Mouse (Mus musculus) spleen, adult 2 months (tissue): ENCODE measurements around the gene Pum1. TPM values are rescaled to one million over a fixed set of nuclear protein-coding genes. Genes with fewer than 3 reads are reported as not detected.

Source experiments
- DNase-seq, 2 experiments: peaks; one replicate each; pipeline versions ENCODE4 v3.0.0 to v3.0.0-alpha.2; 2012 to 2021; ENCODE audit warnings: low spot score in 2 of 2, low read depth in 1 of 2
- H3K27ac ChIP-seq: fragments of 200-500 bp; 2 replicates; pipeline ENCODE4 v1.5.1; 2012; ENCODE audit warnings: low read length, inconsistent platforms; ENCODE audit not compliant: insufficient read depth
- H3K27me3 ChIP-seq: fragments of 200-500 bp; 2 replicates; pipeline ENCODE4 v1.6.1; 2012; ENCODE audit warnings: mild to moderate bottlenecking, moderate library complexity, low read length, inconsistent platforms; ENCODE audit not compliant: control insufficient read depth, insufficient read depth
- H3K36me3 ChIP-seq: fragments of 200-500 bp; 2 replicates; pipeline ENCODE4 v1.6.1; 2012; ENCODE audit warnings: mild to moderate bottlenecking, low read length, inconsistent platforms; ENCODE audit not compliant: control insufficient read depth, insufficient read depth
- H3K4me1 ChIP-seq: fragments of 200-500 bp; 2 replicates; pipeline ENCODE4 v1.6.1; 2011; ENCODE audit warnings: inconsistent platforms; ENCODE audit not compliant: control insufficient read depth, insufficient read depth, insufficient read length
- H3K4me3 ChIP-seq: fragments of 200-500 bp; 2 replicates; pipeline ENCODE4 v1.5.1; 2011; ENCODE audit warnings: mild to moderate bottlenecking, inconsistent platforms; ENCODE audit not compliant: insufficient read depth, insufficient read length; ENCODE audit errors: extremely low read depth
- CTCF ChIP-seq: fragments of 200-500 bp; IDR thresholded peaks from 2 replicates; pipeline ENCODE4 v1.5.1; 2011; ENCODE audit warnings: mild to moderate bottlenecking, inconsistent platforms; ENCODE audit not compliant: insufficient read depth, insufficient read length, insufficient replicate concordance; ENCODE audit errors: extremely low read depth
- POLR2A ChIP-seq: fragments of 200-500 bp; IDR thresholded peaks from 2 replicates; pipeline ENCODE4 v1.6.1; 2011; ENCODE audit warnings: low read depth, low read length, inconsistent platforms
- WGBS: fragments of 180-500 bp; shearing (Covaris S2); methylation state at CpG from one replicate; pipeline ENCODE4 v1.1.7; 2018; 5-methylcytosine and 5-hydroxymethylcytosine counted together
- polyA plus RNA-seq: library from polyadenylated mRNA; depleted of rRNA; stranded (reverse); fragments of >200 nt; gene quantifications from 2 replicates; pipeline ENCODE4 v1.2.3, GENCODE M21; 2012

Pum1 gene
- polyA plus RNA-seq, 1 experiment, result 34.9 TPM

GRCm38 (mm10) chr4:130810845-130811244 is 147.7 kb downstream of the Pum1 start:
- H3K4me3 ChIP-seq, result no peak overlapping the region
- TF ChIP-seq POLR2A (no peak), CTCF (no peak)
- H3K4me1 ChIP-seq, result no peaks in the 10 kb centered on the region
- WGBS, result 94% methylated on average over 3 of the region's 3 CpGs
- H3K27me3 ChIP-seq, result no peaks in the 10 kb centered on the region
- no peak for DNase-seq
- H3K27ac ChIP-seq, result no peak overlapping the region
- no peaks in the 10 kb centered on the region for H3K36me3 ChIP-seq

GRCm38 (mm10) chr4:130811385-130811784 is 148.3 kb downstream of the Pum1 start:
- Histone ChIP-seq H3K4me3 (no peak overlapping the region), H3K36me3 (no peaks in the 10 kb centered on the region), H3K4me1 (no peaks in the 10 kb centered on the region), H3K27me3 (no peaks in the 10 kb centered on the region), H3K27ac (no peak overlapping the region)
- DNase-seq, result no peak
- TF ChIP-seq CTCF (no peak), POLR2A (no peak)
- 88% methylated on average over 7 of the region's 7 CpGs for WGBS

GRCm38 (mm10) chr4:130813958-130814357 is 150.8 kb downstream of the Pum1 start:
- TF ChIP-seq CTCF (no peak), POLR2A (no peak)
- H3K4me1 ChIP-seq, result no peaks in the 10 kb centered on the region
- H3K36me3 ChIP-seq, result no peaks in the 10 kb centered on the region
- H3K27ac ChIP-seq, result no peak overlapping the region
- WGBS, result 64% methylated on average over 2 of the region's 2 CpGs
- no peaks in the 10 kb centered on the region for H3K27me3 ChIP-seq
- DNase-seq, result no peak
- H3K4me3 ChIP-seq, result no peak overlapping the region

GRCm38 (mm10) chr4:130814742-130815330 is 151.7 kb downstream of the Pum1 start:
- Histone ChIP-seq H3K27me3 (no peaks in the 10 kb centered on the region), H3K27ac (no peak overlapping the region), H3K4me1 (no peaks in the 10 kb centered on the region), H3K36me3 (no peaks in the 10 kb centered on the region), H3K4me3 (no peak overlapping the region)
- 82% methylated on average over 8 of the region's 8 CpGs for WGBS
- TF ChIP-seq POLR2A, result no peak
- no peak for TF ChIP-seq CTCF
- no peak for DNase-seq

- 74% methylated on average over 8 of the region's 8 CpGs for WGBS
- no peaks in the 10 kb centered on the region for H3K36me3 ChIP-seq
Measured at GRCm38 (mm10) chr4:130815860-130816259, 152.7 kb downstream of the Pum1 start.

GRCm38 (mm10) chr4:130819806-130820205 is 156.7 kb downstream of the Pum1 start:
- no peak for TF ChIP-seq POLR2A
- TF ChIP-seq CTCF, result no peak
- Histone ChIP-seq H3K27ac (no peak overlapping the region), H3K36me3 (no peaks in the 10 kb centered on the region), H3K4me3 (no peak overlapping the region), H3K4me1 (no peaks in the 10 kb centered on the region), H3K27me3 (no peaks in the 10 kb centered on the region)
- WGBS, result 69% methylated on average over 3 of the region's 3 CpGs
- DNase-seq, result no peak

More at GRCm38 (mm10) chr4:130815860-130816259, 152.7 kb downstream of the Pum1 start:
- TF ChIP-seq CTCF (no peak), POLR2A (no peak)
- DNase-seq, result no peak
- H3K27me3 ChIP-seq, result no peaks in the 10 kb centered on the region
- H3K4me1 ChIP-seq, result no peaks in the 10 kb centered on the region
- H3K4me3 ChIP-seq, result no peak overlapping the region
- H3K27ac ChIP-seq, result no peak overlapping the region

- no peak overlapping the region for H3K27ac ChIP-seq
- H3K4me3 ChIP-seq, result no peak overlapping the region
- WGBS, result 71% methylated on average over 7 of the region's 7 CpGs
- H3K27me3 ChIP-seq, result no peaks in the 10 kb centered on the region
- TF ChIP-seq CTCF (no peak), POLR2A (no peak)
- no peak for DNase-seq
- H3K36me3 ChIP-seq, result no peaks in the 10 kb centered on the region
- H3K4me1 ChIP-seq, result no peaks in the 10 kb centered on the region
Measured at GRCm38 (mm10) chr4:130820594-130821255, 157.6 kb downstream of the Pum1 start.
